Mouse (Mus musculus): Measurements from ENCODE around the gene Tob2. TPM values are rescaled to one million over a fixed set of nuclear protein-coding genes. Genes with fewer than 3 reads are reported as not detected.
A peak's percentile ranks its signal among the peaks of the same experiment; 100 is the strongest.

Tob2 gene
- polyA plus RNA-seq (2012; rRNA removed): 16.5 and 29.7 TPM in 2 replicates

GRCm38 (mm10) chr15:81858517-81859329 lies at the start of gene Tob2:
Tob2 (minus strand) TSS chr15:81858796.
- no peak for DNase-seq (ENCODE audit: low read depth, low spot score)
- WGBS: 1% methylated on average over 44 of the region's 44 CpGs

GRCm38 (mm10) chr15:81907953-81908352 lies 49.4 kb upstream of the Tob2 start:
- no peak for DNase-seq (ENCODE audit: low read depth, low spot score)
- WGBS: 81% methylated on average over 8 of the region's 8 CpGs

GRCm38 (mm10) chr15:81904939-81905338 lies 46.3 kb upstream of the Tob2 start:
- 48% methylated on average over 2 of the region's 2 CpGs for WGBS
- no peak for DNase-seq (ENCODE audit: low read depth, low spot score)

- no peak for DNase-seq (ENCODE audit: low read depth, low spot score)
- 72% methylated on average over 2 of the region's 2 CpGs for WGBS
Measured at GRCm38 (mm10) chr15:81898751-81899150, 40.2 kb upstream of the Tob2 start.

- no peak for DNase-seq (ENCODE audit: low read depth, low spot score)
- WGBS: 46% methylated on average over 5 of the region's 5 CpGs
Measured at GRCm38 (mm10) chr15:81897607-81898285, 39.1 kb upstream of the Tob2 start.

- WGBS: 81% methylated on average over 2 of the region's 2 CpGs
- no peak for DNase-seq (ENCODE audit: low read depth, low spot score)
Measured at GRCm38 (mm10) chr15:81896407-81896806, 37.8 kb upstream of the Tob2 start.

GRCm38 (mm10) chr15:81894002-81894401 lies 35.4 kb upstream of the Tob2 start:
- WGBS: 37% methylated on average over 1 of the region's 1 CpGs

GRCm38 (mm10) chr15:81891822-81892580 lies 33.4 kb upstream of the Tob2 start:
- WGBS: 78% methylated on average over 8 of the region's 8 CpGs
- DNase-seq (ENCODE audit: low read depth, low spot score): no peak

More at GRCm38 (mm10) chr15:81894002-81894401, 35.4 kb upstream of the Tob2 start:
- DNase-seq (ENCODE audit: low read depth, low spot score): no peak

- no peak for DNase-seq (ENCODE audit: low read depth, low spot score)
- 82% methylated on average over 7 of the region's 7 CpGs for WGBS
Measured at GRCm38 (mm10) chr15:81891140-81891802, 32.7 kb upstream of the Tob2 start.

- 87% methylated on average over 7 of the region's 7 CpGs for WGBS
- no peak for DNase-seq (ENCODE audit: low read depth, low spot score)
Measured at GRCm38 (mm10) chr15:81889175-81889574, 30.6 kb upstream of the Tob2 start.

GRCm38 (mm10) chr15:81886795-81887550 lies 28.4 kb upstream of the Tob2 start:
- WGBS: 83% methylated on average over 6 of the region's 6 CpGs
- no peak for DNase-seq (ENCODE audit: low read depth, low spot score)

GRCm38 (mm10) chr15:81885418-81885934 lies 26.9 kb upstream of the Tob2 start:
- WGBS: 78% methylated on average over 3 of the region's 3 CpGs

GRCm38 (mm10) chr15:81882348-81882747 lies 23.8 kb upstream of the Tob2 start:
- WGBS: 34% methylated on average over 3 of the region's 3 CpGs
- DNase-seq (ENCODE audit: low read depth, low spot score): no peak

More at GRCm38 (mm10) chr15:81885418-81885934, 26.9 kb upstream of the Tob2 start:
- DNase-seq (ENCODE audit: low read depth, low spot score): no peak

GRCm38 (mm10) chr15:81879531-81880401 lies 21.2 kb upstream of the Tob2 start:
- 63% methylated on average over 5 of the region's 5 CpGs for WGBS
- no peak for DNase-seq (ENCODE audit: low read depth, low spot score)

- DNase-seq (ENCODE audit: low read depth, low spot score): peak; percentile 99
- WGBS: under 1% methylated on average over 53 of the region's 53 CpGs
Measured at GRCm38 (mm10) chr15:81872262-81873136, 13.9 kb upstream of the Tob2 start, which contains the start of gene Aco2. Aco2 (plus strand) TSS chr15:81872309.

- WGBS: under 1% methylated on average over 30 of the region's 30 CpGs
- peak; percentile 81 for DNase-seq (ENCODE audit: low read depth, low spot score)
Measured at GRCm38 (mm10) chr15:81871604-81872261, 13.1 kb upstream of the Tob2 start, which contains the start of gene Phf5a. Phf5a (minus strand) TSS chr15:81871911.
